Mouse (Mus musculus) lung, postnatal 0 days (tissue): ENCODE measurements around the gene Scd2. TPM values are rescaled to one million over a fixed set of nuclear protein-coding genes. Genes with fewer than 3 reads are reported as not detected.
A peak's percentile ranks its signal among the peaks of the same experiment; 100 is the strongest.
"Not testable (repeated sequence)": the region's sequence is repeated elsewhere in the genome, so short reads cannot be mapped to it uniquely, and the experiment has no call there.

Experiments used
- ATAC-seq: fragments of 200-750 bp; cut with Nextera tagmentation; 2 replicates; pipeline ENCODE4 v1.8.0; 2017; ENCODE audit warnings: moderate library complexity
- DNase-seq: peaks from one replicate; pipeline ENCODE4 v3.0.0-alpha.2; 2016; ENCODE audit warnings: low spot score
- H3K27ac ChIP-seq: fragments of 300-500 bp; sonication (generic); 2 replicates; pipeline ENCODE4 v1.5.1; 2014; ENCODE audit warnings: antibody characterized with exemption, mild to moderate bottlenecking, low read length, mixed read lengths
- H3K27me3 ChIP-seq: fragments of 300-500 bp; sonication (generic); replicated peaks from 2 replicates; pipeline ENCODE4 v1.6.1; 2014; ENCODE audit warnings: low read length, mixed read lengths; ENCODE audit not compliant: insufficient read depth
- H3K36me3 ChIP-seq: fragments of 300-500 bp; sonication (generic); 2 replicates; pipeline ENCODE4 v1.6.1; 2014; ENCODE audit warnings: low read length, mixed read lengths; ENCODE audit not compliant: insufficient read depth
- H3K4me1 ChIP-seq: fragments of 300-500 bp; sonication (generic); 2 replicates; pipeline ENCODE4 v1.6.1; 2014; ENCODE audit warnings: antibody characterized with exemption, low read depth, low read length, mixed read lengths; ENCODE audit not compliant: insufficient read depth
- H3K4me2 ChIP-seq: fragments of 300-500 bp; sonication (generic); replicated peaks from 2 replicates; pipeline ENCODE4 v1.6.1; 2014; ENCODE audit warnings: low read depth, mild to moderate bottlenecking, low read length, moderate library complexity, mixed read lengths
- H3K4me3 ChIP-seq: fragments of 300-500 bp; sonication (generic); 2 replicates; pipeline ENCODE4 v1.5.1; 2014; ENCODE audit warnings: low read depth, low read length
- H3K9ac ChIP-seq: fragments of 300-500 bp; sonication (generic); replicated peaks from 2 replicates; pipeline ENCODE4 v1.6.1; 2014; ENCODE audit warnings: low read depth, mild to moderate bottlenecking
- H3K9me3 ChIP-seq: fragments of 300-500 bp; sonication (generic); 2 replicates; pipeline ENCODE4 v1.6.1; 2016; ENCODE audit warnings: low read length, mixed read lengths
- CTCF ChIP-seq: IDR thresholded peaks from 2 replicates; pipeline ENCODE4 v1.5.1; 2016; ENCODE audit warnings: antibody characterized with exemption, mild to moderate bottlenecking
- EP300 ChIP-seq: IDR thresholded peaks from 2 replicates; pipeline ENCODE4 v1.6.1; 2016; ENCODE audit warnings: antibody characterized with exemption, mild to moderate bottlenecking, control low read depth
- WGBS: fragments of 180-500 bp; shearing (Covaris S2); extraction: QIAGEN DNeasy Blood & Tissue Kit; methylation state at CpG from one replicate; pipeline ENCODE4 v1.1.7; 2014; 5-methylcytosine and 5-hydroxymethylcytosine counted together
- polyA plus RNA-seq: library from polyadenylated mRNA; unstranded; fragments of >200 nt; fragmentation: Nextera tagmentation; extraction: Ambion mirVana; gene quantifications from 2 replicates; pipeline ENCODE4 v1.2.1, GENCODE M21; 2015

The Scd2 gene
- polyA plus RNA-seq, 1 experiment from 2014 or later: 99.3 TPM

GRCm38 (mm10) chr19:44316752-44317315 is 23.4 kb downstream of the Scd2 start:
- Histone ChIP-seq H3K27me3 (no peaks in the 10 kb centered on the region), H3K36me3 (no peaks in the 10 kb centered on the region), H3K4me2 (no peak overlapping the region), H3K9me3 (no peaks in the 10 kb centered on the region), H3K4me3 (no peak overlapping the region), H3K27ac (no peak overlapping the region), H3K9ac (no peak overlapping the region), H3K4me1 (peaks cover 10% of the 10 kb centered on the region; the same call in 1 of the 2 replicates)
- ATAC-seq (no peak), DNase-seq (no peak)
- WGBS: 63% methylated on average over 5 of the region's 5 CpGs
- TF ChIP-seq EP300 (no peak), CTCF (no peak)

DNA sequence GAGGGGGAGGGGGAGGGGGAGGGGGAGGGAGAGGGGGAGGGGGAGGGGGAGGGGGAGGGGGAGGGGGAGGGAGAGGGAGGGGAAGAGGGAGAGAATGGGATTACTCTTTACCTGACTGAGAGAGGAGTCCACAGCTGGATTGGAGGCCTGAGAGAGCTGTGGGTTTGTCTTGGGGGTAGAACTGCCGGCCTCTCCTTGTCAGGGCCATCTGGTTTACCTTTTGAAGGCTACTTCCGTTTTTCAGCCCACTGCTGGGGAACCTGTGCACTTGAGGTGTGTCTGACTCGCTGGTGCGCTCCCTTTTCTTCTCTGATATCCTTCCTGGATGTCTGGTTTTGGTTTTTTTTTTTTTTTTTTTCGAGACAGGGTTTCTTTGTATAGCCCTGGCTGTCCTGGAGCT is 23.9 kb downstream of the Scd2 start:
- Histone ChIP-seq H3K27me3 (no peaks in the 10 kb centered on the region), H3K36me3 (no peaks in the 10 kb centered on the region), H3K4me1 (peaks cover 10% of the 10 kb centered on the region; the same call in 1 of the 2 replicates), H3K4me3 (no peak overlapping the region), H3K9me3 (no peaks in the 10 kb centered on the region), H3K27ac (no peak overlapping the region), H3K9ac (no peak overlapping the region), H3K4me2 (no peak overlapping the region)
- no peak for DNase-seq
- TF ChIP-seq EP300 (no peak), CTCF (no peak)
- no peak for ATAC-seq
- 84% methylated on average over 5 of the region's 5 CpGs for WGBS

DNA sequence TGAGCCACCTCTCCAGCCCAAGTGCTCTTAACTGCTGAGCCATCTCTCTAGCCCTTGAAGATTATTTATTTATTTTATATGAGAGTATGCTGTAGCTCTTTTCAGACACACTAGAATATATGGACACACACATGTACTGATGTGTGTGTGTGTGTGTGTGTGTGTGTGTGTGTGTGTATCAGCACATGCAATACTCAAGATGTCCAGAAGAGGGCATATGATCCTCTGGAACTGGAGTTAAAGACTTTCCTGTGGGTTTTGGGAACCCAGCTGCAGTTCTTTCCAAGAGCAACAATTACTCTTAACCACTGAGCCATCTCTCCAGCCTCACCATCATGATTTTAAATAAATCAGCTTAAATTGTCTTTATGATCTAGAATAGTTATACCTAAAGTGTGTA is 25.1 kb downstream of the Scd2 start:
- Histone ChIP-seq H3K36me3 (no peaks in the 10 kb centered on the region), H3K4me3 (no peak overlapping the region), H3K9me3 (no peaks in the 10 kb centered on the region), H3K4me2 (no peak overlapping the region), H3K9ac (no peak overlapping the region), H3K4me1 (peaks cover 10% of the 10 kb centered on the region; the same call in 1 of the 2 replicates), H3K27me3 (no peaks in the 10 kb centered on the region), H3K27ac (no peak overlapping the region)
- TF ChIP-seq CTCF (peak; percentile 32), EP300 (no peak)
- ATAC-seq: no peak
- no peak for DNase-seq

DNA sequence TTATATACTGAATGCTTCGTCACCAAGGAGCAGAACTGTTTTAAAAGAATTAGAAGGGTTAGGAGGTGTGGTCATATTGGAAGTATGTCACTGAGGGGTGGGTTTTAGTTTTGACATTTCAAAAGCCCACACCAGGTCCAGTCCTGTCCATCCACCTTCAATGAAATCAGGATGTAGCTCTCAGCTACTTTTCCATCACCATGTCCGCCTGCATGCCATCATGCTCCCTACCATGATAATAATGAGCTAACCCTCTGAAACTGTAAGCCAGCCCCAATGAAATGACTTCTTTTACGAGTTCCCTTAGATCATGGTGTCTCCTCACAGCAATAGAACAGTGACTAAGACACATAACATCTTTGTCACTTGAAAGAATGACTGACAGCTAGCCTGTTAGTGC is 26.8 kb downstream of the Scd2 start:
- ATAC-seq: no peak
- TF ChIP-seq EP300 (no peak), CTCF (no peak)

DNA sequence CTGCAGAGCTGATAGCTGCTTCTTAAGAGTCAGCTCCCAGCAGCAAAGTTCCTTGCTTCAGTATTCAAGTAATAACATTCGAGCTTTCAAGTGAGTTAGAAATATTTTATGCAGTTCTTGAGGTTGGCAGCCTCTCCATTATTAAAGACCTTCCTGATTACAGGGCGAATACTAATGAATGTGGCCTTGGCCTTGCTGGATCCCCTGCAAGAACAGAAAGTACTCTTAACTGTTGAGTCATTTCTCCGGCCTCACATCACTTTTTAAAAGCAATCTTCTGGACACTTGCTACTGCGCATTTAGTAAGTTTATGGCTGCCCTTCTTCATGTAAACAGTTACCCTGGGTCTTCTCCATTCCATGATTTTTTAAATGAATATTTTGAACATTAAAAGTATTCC is 27.7 kb downstream of the Scd2 start:
- WGBS: 54% methylated on average over 4 of the region's 4 CpGs
- no peak for TF ChIP-seq CTCF
- TF ChIP-seq EP300: no peak

More for the DNA sequence above, 26.8 kb downstream of the Scd2 start:
- no peak overlapping the region for H3K4me3 ChIP-seq
- no peak for DNase-seq
- no peaks in the 10 kb centered on the region for H3K4me1 ChIP-seq
- no peaks in the 10 kb centered on the region for H3K27me3 ChIP-seq
- H3K27ac ChIP-seq: no peak overlapping the region
- H3K36me3 ChIP-seq: no peaks in the 10 kb centered on the region
- no peak overlapping the region for H3K4me2 ChIP-seq
- 88% methylated on average over 3 of the region's 3 CpGs for WGBS
- H3K9me3 ChIP-seq: no peaks in the 10 kb centered on the region
- H3K9ac ChIP-seq: no peak overlapping the region

DNA sequence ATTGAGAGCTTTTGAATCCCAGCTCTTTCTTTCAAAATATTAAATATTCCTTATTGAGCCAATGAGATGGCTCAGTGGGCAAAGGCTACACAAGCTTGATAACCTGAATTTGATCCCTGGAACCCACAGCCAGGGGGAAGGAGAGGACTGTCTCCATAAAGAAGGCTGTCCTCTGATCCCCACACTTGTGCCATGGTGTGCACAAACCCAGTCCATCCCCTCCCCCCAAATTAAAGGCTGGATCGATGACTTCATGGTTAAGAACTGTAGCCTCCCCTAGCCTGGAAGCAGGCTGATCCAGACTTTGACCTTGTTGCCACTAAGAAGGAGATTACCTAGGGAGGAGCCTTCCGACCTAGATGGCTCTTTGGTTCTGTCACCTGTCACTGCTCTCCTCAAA is 28.2 kb downstream of the Scd2 start:
- Histone ChIP-seq H3K9me3 (no peaks in the 10 kb centered on the region), H3K4me1 (no peaks in the 10 kb centered on the region), H3K9ac (no peak overlapping the region), H3K36me3 (no peaks in the 10 kb centered on the region), H3K27ac (no peak overlapping the region), H3K4me2 (no peak overlapping the region), H3K27me3 (no peaks in the 10 kb centered on the region), H3K4me3 (no peak overlapping the region)
- ATAC-seq: no peak
- TF ChIP-seq EP300 (no peak), CTCF (no peak)
- DNase-seq: no peak
- WGBS: 75% methylated on average over 2 of the region's 2 CpGs

More for the DNA sequence above, 27.7 kb downstream of the Scd2 start:
- Histone ChIP-seq H3K27me3 (no peaks in the 10 kb centered on the region), H3K9me3 (no peaks in the 10 kb centered on the region), H3K4me1 (no peaks in the 10 kb centered on the region), H3K4me3 (no peak overlapping the region), H3K27ac (no peak overlapping the region), H3K4me2 (no peak overlapping the region), H3K36me3 (no peaks in the 10 kb centered on the region), H3K9ac (no peak overlapping the region)
- DNase-seq (no peak), ATAC-seq (no peak)

- Histone ChIP-seq H3K4me3 (no peak overlapping the region), H3K9ac (no peak overlapping the region), H3K9me3 (no peaks in the 10 kb centered on the region), H3K36me3 (no peaks in the 10 kb centered on the region), H3K4me2 (no peak overlapping the region), H3K27me3 (no peaks in the 10 kb centered on the region), H3K27ac (no peak overlapping the region), H3K4me1 (no peaks in the 10 kb centered on the region)
- ATAC-seq (no peak), DNase-seq (no peak)
- TF ChIP-seq EP300 (no peak), CTCF (no peak)
- WGBS: 68% methylated on average over 2 of the region's 2 CpGs
Observed at GRCm38 (mm10) chr19:44329566-44329965, 36.1 kb downstream of the Scd2 start.

GRCm38 (mm10) chr19:44331128-44331527 is 37.7 kb downstream of the Scd2 start:
- not testable (repeated sequence) for H3K9ac ChIP-seq, H3K27ac ChIP-seq, H3K36me3 ChIP-seq, H3K4me3 ChIP-seq, DNase-seq, H3K9me3 ChIP-seq, H3K4me1 ChIP-seq, H3K4me2 ChIP-seq, H3K27me3 ChIP-seq, ATAC-seq
- WGBS: 98% methylated on average over 1 of the region's 1 CpGs
